Mouse (Mus musculus): ENCODE measurements around the gene Hist1h2bp. TPM values are rescaled to one million over a fixed set of nuclear protein-coding genes. Genes with fewer than 3 reads are reported as not detected.
A peak's percentile ranks its signal among the peaks of the same experiment; 100 is the strongest.
"Not testable (repeated sequence)": the region's sequence is repeated elsewhere in the genome, so short reads cannot be mapped to it uniquely, and the experiment has no call there.

Hist1h2bp gene
- 2.8 and 3.8 TPM in 2 replicates for polyA plus RNA-seq (2015; fragmentation: Nextera tagmentation; extraction: Ambion mirVana)

GRCm38 (mm10) chr13:21786899-21787629, at the start of gene Hist1h2bp, which contains the start of gene Hist1h2an:
Hist1h2bp (plus strand) TSS chr13:21787461.
Hist1h2an (minus strand) TSS chr13:21787218.
- not testable (repeated sequence) for H3K9me3 ChIP-seq (replicated peaks); H3K36me3 ChIP-seq; H3K27me3 ChIP-seq
- WGBS (ENCODE audit: insufficient replicate concordance), result under 1% methylated on average over 32 of the region's 63 CpGs
- Histone ChIP-seq H3K9ac (peak within 1 kb of the TSS; percentile 84), H3K4me1 (replicated peaks) (peaks cover 59% of the 10 kb centered on the region), H3K4me3 (replicated peaks) (peak within 1 kb of the TSS; percentile 56), H3K27ac (peak within 1 kb of the TSS; percentile 100), H3K4me2 (peak within 1 kb of the TSS; percentile 70)
- ATAC-seq (ENCODE audit: low read depth) (peak; percentile 87), DNase-seq (peak; percentile 89)

GRCm38 (mm10) chr13:21745006-21745405, 42.3 kb upstream of the Hist1h2bp start:
- Histone ChIP-seq H3K27ac (no peak overlapping the region), H3K9ac (no peak overlapping the region), H3K36me3 (0 out of 2 replicates have a peak, but pooled peaks cover 4% of the 10 kb centered on the region), H3K4me1 (replicated peaks) (peaks cover 30% of the 10 kb centered on the region), H3K4me2 (no peak overlapping the region), H3K9me3 (replicated peaks) (no peaks in the 10 kb centered on the region), H3K27me3 (no peaks in the 10 kb centered on the region), H3K4me3 (replicated peaks) (no peak overlapping the region)
- ATAC-seq (ENCODE audit: low read depth), result no peak
- no peak for DNase-seq
- WGBS (ENCODE audit: insufficient replicate concordance), result 44% methylated on average over 1 of the region's 1 CpGs

- peaks cover 42% of the 10 kb centered on the region for H3K4me1 ChIP-seq (replicated peaks)
- no peaks in the 10 kb centered on the region for H3K9me3 ChIP-seq (replicated peaks)
- no peak for DNase-seq
- H3K4me2 ChIP-seq, result peak overlapping the region; percentile 80
- no peaks in the 10 kb centered on the region for H3K27me3 ChIP-seq
- no peak for ATAC-seq (ENCODE audit: low read depth)
- peak overlapping the region; percentile 97 for H3K27ac ChIP-seq
- peak overlapping the region; percentile 69 for H3K4me3 ChIP-seq (replicated peaks)
- 3% methylated on average over 5 of the region's 5 CpGs for WGBS (ENCODE audit: insufficient replicate concordance)
- 0 out of 2 replicates have a peak, but pooled peaks cover 4% of the 10 kb centered on the region for H3K36me3 ChIP-seq
- peak overlapping the region; percentile 87 for H3K9ac ChIP-seq
Measured at GRCm38 (mm10) chr13:21749387-21750158, 37.7 kb upstream of the Hist1h2bp start.

GRCm38 (mm10) chr13:21750159-21751017, 36.9 kb upstream of the Hist1h2bp start, which contains the start of gene Hist1h4k:
Hist1h4k (minus strand) TSS chr13:21750505.
- DNase-seq, result peak; percentile 88
- not testable (repeated sequence) for H3K27me3 ChIP-seq; H3K36me3 ChIP-seq; H3K9me3 ChIP-seq (replicated peaks)
- peak within 1 kb of the TSS; percentile 87 for H3K9ac ChIP-seq
- H3K4me3 ChIP-seq (replicated peaks), result peak within 1 kb of the TSS; percentile 69
- peaks cover 41% of the 10 kb centered on the region for H3K4me1 ChIP-seq (replicated peaks)
- ATAC-seq (ENCODE audit: low read depth), result peak; percentile 63
- H3K27ac ChIP-seq, result peak within 1 kb of the TSS; percentile 99
- peak within 1 kb of the TSS; percentile 80 for H3K4me2 ChIP-seq
- under 1% methylated on average over 49 of the region's 56 CpGs for WGBS (ENCODE audit: insufficient replicate concordance)

GRCm38 (mm10) chr13:21751417-21751816, 35.8 kb upstream of the Hist1h2bp start:
- peak overlapping the region; percentile 83 for H3K9ac ChIP-seq
- peak overlapping the region; percentile 58 for H3K4me3 ChIP-seq (replicated peaks)

GRCm38 (mm10) chr13:21751827-21752226, 35.4 kb upstream of the Hist1h2bp start:
- ATAC-seq (ENCODE audit: low read depth) (no peak), DNase-seq (no peak)
- Histone ChIP-seq H3K27me3 (no peaks in the 10 kb centered on the region), H3K4me1 (replicated peaks) (peaks cover 37% of the 10 kb centered on the region), H3K27ac (peak overlapping the region; percentile 99), H3K9me3 (replicated peaks) (no peaks in the 10 kb centered on the region), H3K36me3 (0 out of 2 replicates have a peak, but pooled peaks cover 4% of the 10 kb centered on the region), H3K4me2 (peak overlapping the region; percentile 78), H3K9ac (peak overlapping the region; percentile 83), H3K4me3 (replicated peaks) (peak overlapping the region; percentile 58)
- WGBS (ENCODE audit: insufficient replicate concordance), result 50% methylated on average over 3 of the region's 3 CpGs

More at GRCm38 (mm10) chr13:21751417-21751816, 35.8 kb upstream of the Hist1h2bp start:
- H3K4me1 ChIP-seq (replicated peaks), result peaks cover 38% of the 10 kb centered on the region
- no peaks in the 10 kb centered on the region for H3K9me3 ChIP-seq (replicated peaks)
- DNase-seq (no peak), ATAC-seq (ENCODE audit: low read depth) (no peak)
- H3K36me3 ChIP-seq, result 0 out of 2 replicates have a peak, but pooled peaks cover 4% of the 10 kb centered on the region
- H3K27ac ChIP-seq, result peak overlapping the region; percentile 99
- H3K4me2 ChIP-seq, result peak overlapping the region; percentile 78
- no peaks in the 10 kb centered on the region for H3K27me3 ChIP-seq

- DNase-seq (no peak), ATAC-seq (ENCODE audit: low read depth) (no peak)
- 35% methylated on average over 3 of the region's 3 CpGs for WGBS (ENCODE audit: insufficient replicate concordance)
- peak overlapping the region; percentile 99 for H3K27ac ChIP-seq
- peak overlapping the region; percentile 78 for H3K4me2 ChIP-seq
- 0 out of 2 replicates have a peak, but pooled peaks cover 3% of the 10 kb centered on the region for H3K36me3 ChIP-seq
- peak overlapping the region; percentile 58 for H3K4me3 ChIP-seq (replicated peaks)
- peak overlapping the region; percentile 83 for H3K9ac ChIP-seq
- H3K9me3 ChIP-seq (replicated peaks), result no peaks in the 10 kb centered on the region
- H3K4me1 ChIP-seq (replicated peaks), result peaks cover 38% of the 10 kb centered on the region
- H3K27me3 ChIP-seq, result no peaks in the 10 kb centered on the region
Measured at GRCm38 (mm10) chr13:21752356-21752755, 34.9 kb upstream of the Hist1h2bp start.

GRCm38 (mm10) chr13:21753051-21753523, 34.2 kb upstream of the Hist1h2bp start:
- DNase-seq (no peak), ATAC-seq (ENCODE audit: low read depth) (no peak)
- peak overlapping the region; percentile 83 for H3K9ac ChIP-seq
- H3K4me2 ChIP-seq, result peak overlapping the region; percentile 78
- H3K4me3 ChIP-seq (replicated peaks), result peak overlapping the region; percentile 58
- H3K36me3 ChIP-seq, result no peaks in the 10 kb centered on the region
- no peaks in the 10 kb centered on the region for H3K9me3 ChIP-seq (replicated peaks)
- peak overlapping the region; percentile 99 for H3K27ac ChIP-seq
- H3K4me1 ChIP-seq (replicated peaks), result peaks cover 35% of the 10 kb centered on the region
- under 1% methylated on average over 10 of the region's 10 CpGs for WGBS (ENCODE audit: insufficient replicate concordance)
- no peaks in the 10 kb centered on the region for H3K27me3 ChIP-seq

- peak within 1 kb of the TSS; percentile 78 for H3K4me2 ChIP-seq
- peak within 1 kb of the TSS; percentile 58 for H3K4me3 ChIP-seq (replicated peaks)
- DNase-seq (peak; percentile 92), ATAC-seq (ENCODE audit: low read depth) (peak; percentile 81)
- H3K4me1 ChIP-seq (replicated peaks), result peaks cover 31% of the 10 kb centered on the region
- H3K27me3 ChIP-seq; H3K9me3 ChIP-seq (replicated peaks); H3K36me3 ChIP-seq: not testable (repeated sequence)
- H3K27ac ChIP-seq, result peak within 1 kb of the TSS; percentile 99
- WGBS (ENCODE audit: insufficient replicate concordance), result 1% methylated on average over 48 of the region's 50 CpGs
- peak within 1 kb of the TSS; percentile 83 for H3K9ac ChIP-seq
Measured at GRCm38 (mm10) chr13:21753524-21754285, 33.6 kb upstream of the Hist1h2bp start, which contains the start of the genes Hist1h2ak and Hist1h2bn. Hist1h2ak (minus strand) TSS chr13:21753827. Hist1h2bn (plus strand) TSS chr13:21754123.

Data from liver, embryonic 13.5 days (tissue).